Mouse (Mus musculus): ENCODE results near the gene Card9.

DNA sequence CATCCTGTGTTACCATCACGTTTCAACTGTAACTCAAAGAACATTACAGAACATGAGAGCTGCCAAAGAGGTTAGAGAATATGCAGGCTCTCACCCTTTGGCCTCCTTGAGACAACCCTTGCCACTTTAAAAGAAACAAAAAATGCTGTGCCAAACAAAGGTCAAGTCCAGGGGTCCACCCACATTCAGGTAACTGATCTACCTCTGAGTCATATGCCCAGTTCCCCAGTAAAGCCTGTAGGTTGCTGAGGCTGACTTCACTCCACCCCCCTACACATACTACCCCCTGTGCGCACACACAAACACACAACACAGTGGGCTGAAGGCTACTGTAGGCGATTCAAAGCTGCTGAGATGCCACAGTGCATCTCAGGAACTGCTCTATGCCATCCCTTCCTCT, 27.0 kb upstream of the Card9 start:
- TF ChIP-seq GATA1 (IDR thresholded peaks at IDR 0.05; ENCODE audit: low read length), result no peak
- TF ChIP-seq TAL1 (IDR thresholded peaks at IDR 0.05; ENCODE audit: low read length), result no peak
